In genomic region chr8:120227891-120228591, GRCm38 (mm10) we compare ENCODE assay signal across 8 mouse cellular contexts. TPM values are rescaled to one million over a fixed set of nuclear protein-coding genes. Genes with fewer than 3 reads are reported as not detected.
DNase-seq lines count a peak whose midpoint lies in the region; ATAC-seq and TF ChIP-seq lines count a peak whose summit lies in the region.

Gse1 (plus strand) TSS chr8:120228456.

- ATAC-seq in embryonic facial prominence, embryonic 12.5 days (ENCODE audit: insufficient number of reproducible peaks, insufficient read depth, low FRiP score, low TSS enrichment): peak; percentile 48
- peak; percentile 89 for ATAC-seq in limb, embryonic 14.5 days (ENCODE audit: low FRiP score, low read depth)
- ATAC-seq in midbrain, embryonic 16.5 days: peak; percentile 54

- H3K27ac ChIP-seq in CH12.LX (ENCODE audit: insufficient read depth, low read depth): peak within 1 kb of the TSS; percentile 8; the same call in 1 of the 2 replicates
- H3K27ac ChIP-seq in embryonic facial prominence, embryonic 12.5 days: peak within 1 kb of the TSS; percentile 75
- H3K27ac ChIP-seq in limb, embryonic 14.5 days (replicated peaks; ENCODE audit: low read depth, low read length): peak within 1 kb of the TSS; percentile 65
- peak within 1 kb of the TSS; percentile 41; the same call in 1 of the 2 replicates for H3K27ac ChIP-seq in midbrain, embryonic 16.5 days (ENCODE audit: low read length)

- peak within 1 kb of the TSS; percentile 76 for H3K4me2 ChIP-seq in CH12.LX (ENCODE audit: insufficient read depth, low read depth, poor library complexity, severe bottlenecking)
- peak within 1 kb of the TSS; percentile 95 for H3K4me2 ChIP-seq in embryonic facial prominence, embryonic 12.5 days (replicated peaks)
- H3K4me2 ChIP-seq in limb, embryonic 14.5 days (replicated peaks; ENCODE audit: low read depth, low read length, severe bottlenecking): peak within 1 kb of the TSS; percentile 98
- peak within 1 kb of the TSS; percentile 86 for H3K4me2 ChIP-seq in midbrain, embryonic 16.5 days (ENCODE audit: low read length)

- WGBS in embryonic facial prominence, embryonic 12.5 days: 3% methylated on average over 27 of the region's 52 CpGs
- 9% methylated on average over 14 of the region's 52 CpGs for WGBS in limb, embryonic 14.5 days
- WGBS in midbrain, embryonic 16.5 days: 2% methylated on average over 15 of the region's 52 CpGs

- H3K4me3 ChIP-seq in CH12.LX (replicated peaks in 1 of 3; ENCODE audit: low read depth in 2 of 3, low read length in 2 of 3, poor library complexity in 1 of 3): peak within 1 kb of the TSS; percentile 30 to 80 (median 52)
- H3K4me3 ChIP-seq in embryonic facial prominence, embryonic 12.5 days: peak within 1 kb of the TSS; percentile 74
- peak within 1 kb of the TSS; percentile 66 for H3K4me3 ChIP-seq in limb, embryonic 14.5 days (replicated peaks; ENCODE audit: low read length)
- peak within 1 kb of the TSS; percentile 68 for H3K4me3 ChIP-seq in midbrain, embryonic 16.5 days (ENCODE audit: low read depth, low read length)

- no peaks in the 10 kb centered on the region for H3K79me2 ChIP-seq in CH12.LX (replicated peaks; ENCODE audit: control insufficient read depth, extremely low read depth, insufficient read depth, poor library complexity, severe bottlenecking)

- peaks cover 0 to 2% of the 10 kb centered on the region in 2 experiments for H3K36me3 ChIP-seq in CH12.LX (replicated peaks in 1 of 2; ENCODE audit: control insufficient read depth in 1 of 2, insufficient read depth in 1 of 2, low read length in 1 of 2)
- H3K36me3 ChIP-seq in embryonic facial prominence, embryonic 12.5 days: no peaks in the 10 kb centered on the region
- no peaks in the 10 kb centered on the region for H3K36me3 ChIP-seq in limb, embryonic 14.5 days (ENCODE audit: control insufficient read depth, insufficient read depth, low read length)
- no peaks in the 10 kb centered on the region for H3K36me3 ChIP-seq in midbrain, embryonic 16.5 days (ENCODE audit: control insufficient read depth, insufficient read depth, low read length)

- TF ChIP-seq POLR2A in CH12.LX (IDR thresholded peaks at IDR 0.05; ENCODE audit: low read depth, low read length): peak; percentile 41; the same call in 1 of the 2 replicates
- TF ChIP-seq POLR2A in limb, embryonic 14.5 days (IDR thresholded peaks at IDR 0.05; ENCODE audit: borderline replicate concordance, extremely low read depth, insufficient read depth, insufficient read length): no peak

- peaks cover 48 to 77% of the 10 kb centered on the region in 2 experiments for H3K4me1 ChIP-seq in CH12.LX (ENCODE audit: control insufficient read depth in 1 of 2, insufficient read depth in 2 of 2)
- peaks cover 78% of the 10 kb centered on the region for H3K4me1 ChIP-seq in embryonic facial prominence, embryonic 12.5 days
- peaks cover 74% of the 10 kb centered on the region for H3K4me1 ChIP-seq in limb, embryonic 14.5 days (ENCODE audit: control insufficient read depth, insufficient read depth, low read length)
- H3K4me1 ChIP-seq in midbrain, embryonic 16.5 days (ENCODE audit: control insufficient read depth, insufficient read depth, low read length): peaks cover 44% of the 10 kb centered on the region

- peak within 1 kb of the TSS; percentile 32 for H3K9ac ChIP-seq in CH12.LX (ENCODE audit: insufficient read depth, low read depth)
- H3K9ac ChIP-seq in embryonic facial prominence, embryonic 12.5 days: peak within 1 kb of the TSS; percentile 83
- peak within 1 kb of the TSS; percentile 67 for H3K9ac ChIP-seq in limb, embryonic 14.5 days (ENCODE audit: low read depth, low read length, severe bottlenecking)
- H3K9ac ChIP-seq in midbrain, embryonic 16.5 days (ENCODE audit: low read depth, low read length): peak within 1 kb of the TSS; percentile 74

- dilution Hi-C loops in CH12.LX (cut with MboI; ENCODE audit: extremely low pct_ligation_motif_present, extremely low pct_unique_long_range_greater_than_20kb, low sequenced_read_pairs): no loop called here

- in situ Hi-C loops in CH12.LX (cut with MboI; ENCODE audit: low pct_ligation_motif_present, low pct_unique_long_range_greater_than_20kb, low sequenced_read_pairs): no loop called here

- H3K9me3 ChIP-seq in CH12.LX (replicated peaks; ENCODE audit: low read length): peaks cover 11% of the 10 kb centered on the region
- H3K9me3 ChIP-seq in embryonic facial prominence, embryonic 12.5 days: no peaks in the 10 kb centered on the region
- H3K9me3 ChIP-seq in limb, embryonic 14.5 days (ENCODE audit: control insufficient read depth, low read length): no peaks in the 10 kb centered on the region
- H3K9me3 ChIP-seq in midbrain, embryonic 16.5 days (replicated peaks; ENCODE audit: control insufficient read depth, low read length, poor library complexity, severe bottlenecking): no peaks in the 10 kb centered on the region

- TF ChIP-seq EP300 in CH12.LX (IDR thresholded peaks at IDR 0.05; ENCODE audit: low read length): no peak

- no peak for TF ChIP-seq CTCF in CH12.LX (conservative IDR thresholded peaks at IDR 0.05 in 1 of 2, IDR thresholded peaks at IDR 0.05 in 1 of 2; ENCODE audit: low read depth in 2 of 2, low read length in 2 of 2)

- TF ChIP-seq RAD21 in CH12.LX (IDR thresholded peaks at IDR 0.05; ENCODE audit: low read depth, low read length): no peak

- no peaks in the 10 kb centered on the region for H3K27me3 ChIP-seq in CH12.LX (replicated peaks)
- 0 out of 2 replicates have a peak, but pooled peaks cover 6% of the 10 kb centered on the region for H3K27me3 ChIP-seq in embryonic facial prominence, embryonic 12.5 days
- no peaks in the 10 kb centered on the region for H3K27me3 ChIP-seq in limb, embryonic 14.5 days (ENCODE audit: control insufficient read depth, insufficient read depth, low read length)
- H3K27me3 ChIP-seq in midbrain, embryonic 16.5 days (ENCODE audit: control insufficient read depth, insufficient read depth, low read depth, low read length): peaks cover 14% of the 10 kb centered on the region; the same call in 1 of the 2 replicates

- DNase-seq in CH12.LX (ENCODE audit: extremely low read depth): peak; percentile 68
- peak; percentile 92 to 95 for DNase-seq in adrenal gland, postnatal 36 days
- DNase-seq in heart, adult 9 months (ENCODE audit: low spot score in 2 of 2): peak; percentile 69 to 84
- peak; percentile 75 for DNase-seq in kidney, adult 9 months
- peak; percentile 92 for DNase-seq in limb, embryonic 14.5 days (ENCODE audit: low spot score)
- DNase-seq in testis, postnatal 14 days (ENCODE audit: low spot score): peak; percentile 78

TF ChIP-seq in CH12.LX, 34 proteins besides CTCF, POLR2A, EP300 and RAD21:
- TF ChIP-seq ZNF384 (IDR thresholded peaks at IDR 0.05; ENCODE audit: low read depth, low read length): no peak
- TF ChIP-seq SIN3A (IDR thresholded peaks at IDR 0.05; ENCODE audit: low read length): 0 out of 2 replicates have a peak, but pooled peaks have one; percentile 22
- TF ChIP-seq IRF4 (IDR thresholded peaks at IDR 0.05; ENCODE audit: low read depth, low read length): no peak
- no peak for TF ChIP-seq NELFE (IDR thresholded peaks at IDR 0.05; ENCODE audit: low read depth, low read length)
- peak; percentile 77; the same call in 1 of the 2 replicates for TF ChIP-seq MAZ (IDR thresholded peaks at IDR 0.05; ENCODE audit: low read depth, low read length)
- TF ChIP-seq POLR2AphosphoS2 (IDR thresholded peaks at IDR 0.05; ENCODE audit: low read depth, low read length): no peak
TF ChIP-seq in CH12.LX: peak in this region for 2.

RNA-seq across cellular contexts. Expression of gene Gse1, which starts in this region (rescaled TPM):
- total RNA-seq in CH12.LX (2012; rRNA removed): 5.6 and 8.5 TPM in 2 replicates
- total RNA-seq in CH12.LX (2014; rRNA removed): 0.96 and 1.3 TPM in 2 replicates
- 8.8 and 9.8 TPM in 2 replicates for polyA plus RNA-seq in CH12.LX (2012; ENCODE audit: insufficient read length, low read depth)
- 10 to 100 TPM; 25.9 to 30.2 TPM for total RNA-seq in adrenal gland, postnatal 36 days (2021)
- polyA plus RNA-seq in embryonic facial prominence, embryonic 12.5 days (2016; fragmentation: Nextera tagmentation; extraction: Ambion mirVana): 10.6 and 12.3 TPM in 2 replicates
- polyA plus RNA-seq in limb, embryonic 14.5 days (2012; rRNA removed): 32.6 and 43.9 TPM in 2 replicates
- polyA plus RNA-seq in limb, embryonic 14.5 days (2014; fragmentation: Nextera tagmentation; extraction: Ambion mirVana): 10.2 and 10.3 TPM in 2 replicates
- 13.3 and 17.6 TPM in 2 replicates for polyA plus RNA-seq in midbrain, embryonic 16.5 days (2015; fragmentation: Nextera tagmentation; extraction: Ambion mirVana)

Comparison
In these comparisons a context has a peak if more than half of its experiments do, and no peak if none do; other contexts are left out.
1. Peak in every context shown above with its lines: DNase-seq, ATAC-seq, H3K4me3 ChIP-seq and H3K27ac ChIP-seq.
2. H3K27ac ChIP-seq: peak in every context shown above with its lines; median percentile 75 in embryonic facial prominence, embryonic 12.5 days; 65 in limb, embryonic 14.5 days; 41 in midbrain, embryonic 16.5 days; 8 in CH12.LX.
3. H3K9ac ChIP-seq: peak in every context shown above with its lines; median percentile 83 in embryonic facial prominence, embryonic 12.5 days; 74 in midbrain, embryonic 16.5 days; 67 in limb, embryonic 14.5 days; 32 in CH12.LX.